Comparison of ENCODE assay signal across 22 mouse cellular contexts in the genomic region with DNA sequence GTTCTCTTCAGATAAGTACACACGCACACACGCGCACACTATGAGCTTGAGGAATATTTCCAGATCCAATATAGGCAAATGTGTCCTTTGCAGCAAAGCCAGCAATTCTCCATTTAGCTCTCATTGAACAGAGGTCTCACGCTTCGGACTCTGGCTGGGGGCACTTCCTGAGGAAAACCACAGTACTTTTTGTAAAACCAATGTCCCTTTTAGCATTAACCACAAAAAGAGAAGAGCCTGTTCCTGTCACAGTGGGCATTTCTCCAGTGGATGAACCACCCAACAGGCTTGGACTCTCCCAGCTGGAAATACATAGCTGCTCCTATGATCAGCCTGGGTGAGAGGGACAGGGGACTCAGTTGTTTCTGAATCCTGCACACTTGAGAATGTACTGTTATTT.
"Had no signal": no experiment of that assay in that cellular context is flagged by ENCODE, and none has a peak within 500 bp of the region (broad histone marks: within the 10 kb centered on the region; RNA-seq: fewer than 3 reads in every experiment).

No protein-coding gene starts in this region.

- H3K27me3 ChIP-seq: heart, embryonic 13.5 days; heart, embryonic 15.5 days; hindbrain, embryonic 15.5 days; intestine, embryonic 15.5 days; limb, embryonic 13.5 days; limb, embryonic 15.5 days had no signal

- H3K36me3 ChIP-seq: heart, embryonic 13.5 days; heart, embryonic 15.5 days; hindbrain, embryonic 13.5 days; hindbrain, embryonic 15.5 days; intestine, embryonic 15.5 days; limb, embryonic 13.5 days; limb, embryonic 15.5 days had no signal

- ATAC-seq: hindbrain, postnatal 0 days; intestine, embryonic 15.5 days; intestine, postnatal 0 days had no signal

- DNase-seq: gastrocnemius, adult 2 months; gastrocnemius, postnatal 14 days; gastrocnemius, postnatal 36 days; heart, adult 18-20 months; heart, postnatal 14 days; heart, postnatal 36 days; kidney, adult 18-20 months; kidney, adult 8-10 months; kidney, postnatal 10 days; kidney, postnatal 36 days; layer of hippocampus, adult 9-11 months; layer of hippocampus, postnatal 36 days; left cerebral cortex, postnatal 4 days had no signal

- H3K9me3 ChIP-seq: heart, embryonic 13.5 days; heart, embryonic 15.5 days; hindbrain, embryonic 13.5 days; hindbrain, embryonic 15.5 days; intestine, embryonic 15.5 days; limb, embryonic 13.5 days; limb, embryonic 15.5 days had no signal

- H3K4me3 ChIP-seq: gastrocnemius, adult 2 months; heart, embryonic 13.5 days; heart, embryonic 15.5 days; hindbrain, embryonic 13.5 days; hindbrain, embryonic 15.5 days; intestine, embryonic 15.5 days; limb, embryonic 13.5 days; limb, embryonic 15.5 days had no signal

- H3K4me1 ChIP-seq: intestine, embryonic 15.5 days had no signal
